Mouse (Mus musculus) stomach, postnatal 0 days (tissue): Measurements from ENCODE around the gene Prl2c1.
"Not testable (repeated sequence)": the region's sequence is repeated elsewhere in the genome, so short reads cannot be mapped to it uniquely, and the experiment has no call there.

Source experiments
- CTCF ChIP-seq: IDR thresholded peaks from 2 replicates; pipeline ENCODE4 v1.5.1; 2016; ENCODE audit warnings: antibody characterized with exemption, low read depth, mild to moderate bottlenecking, moderate library complexity
- EP300 ChIP-seq: optimal IDR thresholded peaks from 2 replicates; pipeline ENCODE3; 2016; ENCODE audit warnings: antibody characterized with exemption

DNA sequence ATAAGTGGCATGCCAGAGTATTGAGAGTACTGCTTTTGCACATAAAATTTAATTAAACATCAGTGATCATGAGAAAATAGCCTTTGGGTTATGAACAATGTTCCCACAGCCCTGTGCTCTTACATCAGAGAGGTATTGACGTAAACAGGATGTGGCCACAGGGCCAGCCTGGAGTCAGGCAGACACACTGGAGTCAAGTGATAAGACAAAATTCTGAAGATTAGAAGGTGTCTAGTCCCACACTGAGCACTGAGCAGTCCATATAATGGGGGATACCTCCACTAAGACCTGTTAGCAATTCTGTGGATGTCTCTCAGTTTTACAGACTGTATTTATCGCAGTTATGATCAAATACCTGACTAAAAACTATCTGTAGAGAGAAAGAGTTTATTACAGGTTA lies 55.1 kb downstream of the Prl2c1 start:
- not testable (repeated sequence) for TF ChIP-seq CTCF, EP300
